Mouse (Mus musculus) hindbrain, embryonic 12.5 days (tissue): ENCODE measurements around the gene Shd. TPM values are rescaled to one million over a fixed set of nuclear protein-coding genes. Genes with fewer than 3 reads are reported as not detected.
A peak's percentile ranks its signal among the peaks of the same experiment; 100 is the strongest.

Experiments used
- ATAC-seq: fragments of 200-750 bp; cut with Nextera tagmentation; 2 replicates; pipeline ENCODE4 v1.8.0; 2017; ENCODE audit warnings: moderate TSS enrichment; ENCODE audit not compliant: low FRiP score
- H3K27ac ChIP-seq: fragments of 300-500 bp; sonication (generic); 2 replicates; pipeline ENCODE4 v1.5.1; 2016; ENCODE audit warnings: mild to moderate bottlenecking
- H3K27me3 ChIP-seq: fragments of 300-500 bp; sonication (generic); 2 replicates; pipeline ENCODE4 v1.6.1; 2016; ENCODE audit warnings: mild to moderate bottlenecking
- H3K36me3 ChIP-seq: fragments of 300-500 bp; sonication (generic); 2 replicates; pipeline ENCODE4 v1.6.1; 2016; ENCODE audit warnings: mild to moderate bottlenecking
- H3K4me1 ChIP-seq: fragments of 300-500 bp; sonication (generic); 2 replicates; pipeline ENCODE4 v1.6.1; 2016
- H3K4me2 ChIP-seq: fragments of 300-500 bp; sonication (generic); replicated peaks from 2 replicates; pipeline ENCODE4 v1.6.1; 2016; ENCODE audit warnings: mild to moderate bottlenecking
- H3K4me3 ChIP-seq: fragments of 300-500 bp; sonication (generic); 2 replicates; pipeline ENCODE4 v1.5.1; 2016; ENCODE audit warnings: mild to moderate bottlenecking
- H3K9ac ChIP-seq: fragments of 300-500 bp; sonication (generic); 2 replicates; pipeline ENCODE4 v1.6.1; 2016; ENCODE audit warnings: mild to moderate bottlenecking, moderate library complexity
- H3K9me3 ChIP-seq: fragments of 300-500 bp; sonication (generic); replicated peaks from 2 replicates; pipeline ENCODE4 v1.6.1; 2016; ENCODE audit warnings: mild to moderate bottlenecking
- WGBS: fragments of 180-500 bp; shearing (Covaris S2); methylation state at CpG from one replicate; pipeline ENCODE4 v1.1.7; 2016; 5-methylcytosine and 5-hydroxymethylcytosine counted together
- polyA plus RNA-seq: library from polyadenylated mRNA; unstranded; fragments of >200 nt; fragmentation: Nextera tagmentation; extraction: Ambion mirVana; gene quantifications from 2 replicates; pipeline ENCODE4 v1.2.1, GENCODE M21; 2016

The Shd gene
- polyA plus RNA-seq, 1 experiment from 2014 or later: 135 TPM

- WGBS: 94% methylated on average over 7 of the region's 7 CpGs
- Histone ChIP-seq H3K27me3 (no peaks in the 10 kb centered on the region), H3K4me1 (peaks cover 21% of the 10 kb centered on the region), H3K4me3 (no peak overlapping the region), H3K27ac (no peak overlapping the region), H3K4me2 (no peak overlapping the region), H3K9ac (no peak overlapping the region), H3K9me3 (no peaks in the 10 kb centered on the region), H3K36me3 (peaks cover 42% of the 10 kb centered on the region)
- no peak for ATAC-seq
These were observed 8.6 kb upstream of the Shd start for GRCm38 (mm10) chr17:55961631-55962030.

DNA sequence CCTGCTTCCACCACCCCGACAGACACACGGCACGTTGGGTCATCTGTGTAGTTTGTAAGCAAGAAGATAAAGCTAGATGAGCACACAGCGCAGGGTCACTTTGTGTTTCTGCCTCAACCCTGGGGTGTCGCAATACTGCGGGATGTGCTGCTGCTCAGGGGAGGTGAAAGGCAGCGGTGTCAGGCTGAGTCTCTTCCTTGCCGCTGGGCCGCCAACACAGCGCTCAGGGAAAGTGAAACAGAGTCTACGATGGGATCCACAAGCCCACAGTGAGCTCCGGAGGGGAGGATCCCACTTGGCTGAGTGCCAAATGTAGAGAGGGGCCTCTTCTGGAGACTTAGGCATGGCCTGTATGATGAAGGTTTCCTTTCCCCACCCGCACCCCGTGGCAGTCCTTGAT lies 7.1 kb upstream of the Shd start:
- Histone ChIP-seq H3K4me2 (no peak overlapping the region), H3K9me3 (no peaks in the 10 kb centered on the region), H3K27ac (peak overlapping the region; percentile 23; the same call in 1 of the 2 replicates), H3K4me3 (no peak overlapping the region), H3K36me3 (peaks cover 54% of the 10 kb centered on the region), H3K27me3 (no peaks in the 10 kb centered on the region), H3K9ac (no peak overlapping the region), H3K4me1 (peaks cover 21% of the 10 kb centered on the region)
- WGBS: 82% methylated on average over 14 of the region's 14 CpGs
- no peak for ATAC-seq

DNA sequence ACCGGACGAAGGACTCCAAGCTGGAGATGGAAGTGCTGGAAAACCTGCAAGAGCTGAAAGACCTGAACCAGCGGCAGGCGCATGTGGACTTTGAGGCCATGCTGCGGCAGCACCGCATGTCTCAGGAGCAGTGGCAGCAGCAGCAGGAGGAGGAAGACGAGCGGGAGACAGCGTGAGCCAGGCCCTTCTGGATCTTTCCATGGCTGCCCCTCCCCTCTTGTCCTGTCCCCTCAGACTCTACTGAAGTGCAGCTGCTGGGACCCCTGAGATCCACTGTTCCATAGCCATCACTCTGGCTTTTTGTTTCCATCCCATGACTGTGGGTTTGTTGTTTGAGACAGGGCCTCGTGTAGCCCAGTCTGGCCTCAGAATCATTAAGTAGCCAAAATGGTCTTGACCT lies 5.8 kb upstream of the Shd start:
- WGBS: 92% methylated on average over 10 of the region's 10 CpGs

DNA sequence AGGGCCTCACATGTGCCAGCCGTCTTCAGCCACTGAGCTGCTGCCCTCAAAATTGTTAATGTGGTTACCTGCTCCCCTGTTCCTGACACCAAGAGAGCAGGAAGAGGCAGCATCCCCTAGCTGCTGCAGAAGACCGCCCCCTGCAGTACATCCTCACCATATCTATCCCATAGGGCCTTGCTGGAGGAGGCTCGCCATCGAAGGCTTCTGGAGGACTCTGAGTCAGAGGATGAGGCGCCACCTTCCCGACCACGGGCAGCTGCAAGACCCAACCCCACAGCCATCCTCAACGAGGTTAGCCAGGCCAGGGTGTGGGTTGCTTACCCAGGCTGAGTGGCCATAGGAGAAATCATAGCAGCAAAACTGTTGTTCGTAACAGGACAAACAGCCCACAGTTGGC lies 5.3 kb upstream of the Shd start:
- no peaks in the 10 kb centered on the region for H3K9me3 ChIP-seq
- no peak overlapping the region for H3K4me2 ChIP-seq
- no peaks in the 10 kb centered on the region for H3K27me3 ChIP-seq
- no peak overlapping the region for H3K9ac ChIP-seq
- 87% methylated on average over 9 of the region's 9 CpGs for WGBS
- H3K27ac ChIP-seq: no peak overlapping the region
- no peak for ATAC-seq
- H3K4me1 ChIP-seq: peaks cover 32% of the 10 kb centered on the region
- H3K36me3 ChIP-seq: peaks cover 54% of the 10 kb centered on the region
- H3K4me3 ChIP-seq: no peak overlapping the region

More for the DNA sequence above, 5.8 kb upstream of the Shd start:
- Histone ChIP-seq H3K36me3 (peaks cover 54% of the 10 kb centered on the region), H3K27me3 (no peaks in the 10 kb centered on the region), H3K4me1 (peaks cover 30% of the 10 kb centered on the region), H3K4me2 (no peak overlapping the region), H3K9ac (no peak overlapping the region), H3K9me3 (no peaks in the 10 kb centered on the region), H3K4me3 (no peak overlapping the region), H3K27ac (no peak overlapping the region)
- no peak for ATAC-seq

DNA sequence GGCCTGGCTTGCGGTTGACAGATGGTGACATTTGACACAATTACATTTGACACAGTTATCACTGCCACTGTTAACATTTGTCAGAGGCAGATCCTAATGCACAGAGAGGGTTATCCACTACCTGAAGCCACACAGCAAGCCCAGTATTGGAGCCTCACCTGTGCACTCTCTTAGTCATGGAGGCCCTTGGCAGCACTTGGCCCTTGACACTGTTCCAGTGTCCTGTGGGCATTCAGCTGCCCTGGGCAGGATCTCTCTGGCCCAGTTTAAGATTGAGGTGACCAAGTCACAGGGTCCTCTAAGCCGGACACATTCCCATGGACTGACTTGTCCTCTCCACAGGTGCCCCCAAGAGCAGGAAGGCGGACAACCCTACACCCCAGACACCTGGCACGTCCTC lies 3.1 kb upstream of the Shd start:
- Histone ChIP-seq H3K4me2 (no peak overlapping the region), H3K27me3 (no peaks in the 10 kb centered on the region), H3K9me3 (no peaks in the 10 kb centered on the region), H3K9ac (no peak overlapping the region), H3K4me1 (peaks cover 44% of the 10 kb centered on the region), H3K4me3 (no peak overlapping the region), H3K27ac (no peak overlapping the region), H3K36me3 (peaks cover 40% of the 10 kb centered on the region)
- no peak for ATAC-seq
- WGBS: 92% methylated on average over 4 of the region's 4 CpGs

- Histone ChIP-seq H3K4me3 (no peak overlapping the region), H3K9me3 (no peaks in the 10 kb centered on the region), H3K36me3 (peaks cover 45% of the 10 kb centered on the region), H3K4me1 (peaks cover 52% of the 10 kb centered on the region), H3K27ac (peak overlapping the region; percentile 93), H3K9ac (peak overlapping the region; percentile 1; the same call in 1 of the 2 replicates), H3K27me3 (no peaks in the 10 kb centered on the region), H3K4me2 (no peak overlapping the region)
- ATAC-seq: peak; percentile 1; the same call in 1 of the 2 replicates
- WGBS: 49% methylated on average over 7 of the region's 7 CpGs
These were observed 2.1 kb upstream of the Shd start for GRCm38 (mm10) chr17:55968210-55968609.

GRCm38 (mm10) chr17:55969560-55969959 lies 707 bp upstream of the Shd start:
- 25% methylated on average over 14 of the region's 14 CpGs for WGBS
- peak; percentile 79 for ATAC-seq
- H3K9me3 ChIP-seq: no peaks in the 10 kb centered on the region
- peak overlapping the region; percentile 77 for H3K4me2 ChIP-seq
- peak overlapping the region; percentile 93 for H3K27ac ChIP-seq
- peak overlapping the region; percentile 59 for H3K4me3 ChIP-seq
- H3K4me1 ChIP-seq: peaks cover 51% of the 10 kb centered on the region
- H3K27me3 ChIP-seq: no peaks in the 10 kb centered on the region
- peaks cover 51% of the 10 kb centered on the region for H3K36me3 ChIP-seq
- peak overlapping the region; percentile 80; the same call in 1 of the 2 replicates for H3K9ac ChIP-seq

GRCm38 (mm10) chr17:55971453-55971852 lies 1.2 kb downstream of the Shd start:
- no peaks in the 10 kb centered on the region for H3K27me3 ChIP-seq
- ATAC-seq: no peak
- peak overlapping the region; percentile 77 for H3K4me2 ChIP-seq
- H3K4me1 ChIP-seq: peaks cover 57% of the 10 kb centered on the region
- H3K4me3 ChIP-seq: peak overlapping the region; percentile 59
- H3K9ac ChIP-seq: peak overlapping the region; percentile 80
- H3K27ac ChIP-seq: peak overlapping the region; percentile 93; the same call in 1 of the 2 replicates
- 20% methylated on average over 22 of the region's 22 CpGs for WGBS
- H3K9me3 ChIP-seq: no peaks in the 10 kb centered on the region
- peaks cover 44% of the 10 kb centered on the region for H3K36me3 ChIP-seq

DNA sequence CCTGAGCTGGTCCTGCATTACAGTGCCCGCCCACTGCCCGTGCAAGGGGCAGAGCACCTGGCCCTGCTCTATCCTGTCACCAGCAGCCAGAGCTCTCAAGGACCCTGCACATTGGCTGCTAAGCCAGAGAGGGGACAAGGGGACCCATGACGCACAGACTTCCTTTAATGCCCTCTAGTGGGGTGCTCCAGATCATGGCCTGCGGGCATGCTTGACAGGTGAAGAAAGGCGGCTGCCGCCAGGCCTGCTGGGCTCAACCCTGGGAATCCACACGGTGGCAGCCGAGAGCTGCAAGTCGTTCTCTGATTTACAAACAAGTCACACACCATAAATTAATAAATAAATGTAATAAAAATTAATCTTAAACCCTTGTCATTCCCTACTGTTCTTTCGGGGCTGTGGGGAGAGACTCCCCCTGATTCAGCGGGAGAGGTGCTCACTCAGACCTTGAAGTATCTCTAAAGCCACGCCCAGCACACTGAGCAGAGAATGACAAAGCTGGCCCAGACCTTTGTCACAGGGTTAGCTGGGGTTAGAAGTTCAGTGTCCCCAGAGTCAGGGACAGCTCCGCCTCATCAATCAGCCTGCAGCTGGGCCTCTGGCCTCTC lies 6.1 kb downstream of the Shd start:
- WGBS: 15% methylated on average over 13 of the region's 13 CpGs
- Histone ChIP-seq H3K27ac (peak overlapping the region; percentile 71), H3K27me3 (no peaks in the 10 kb centered on the region), H3K9me3 (no peaks in the 10 kb centered on the region), H3K4me3 (no peak overlapping the region), H3K4me1 (peaks cover 29% of the 10 kb centered on the region), H3K9ac (peak overlapping the region; percentile 39), H3K36me3 (peaks cover 30% of the 10 kb centered on the region), H3K4me2 (no peak overlapping the region)
- ATAC-seq: peak; percentile 72

- H3K27ac ChIP-seq: peak overlapping the region; percentile 71; the same call in 1 of the 2 replicates
- H3K36me3 ChIP-seq: peaks cover 30% of the 10 kb centered on the region
- H3K4me2 ChIP-seq: no peak overlapping the region
- H3K9me3 ChIP-seq: no peaks in the 10 kb centered on the region
- H3K4me3 ChIP-seq: no peak overlapping the region
- ATAC-seq: 0 out of 2 replicates have a peak, but pooled peaks have one; percentile 3
- no peak overlapping the region for H3K9ac ChIP-seq
- peaks cover 21% of the 10 kb centered on the region for H3K4me1 ChIP-seq
- WGBS: 50% methylated on average over 3 of the region's 3 CpGs
- no peaks in the 10 kb centered on the region for H3K27me3 ChIP-seq
These were observed 7.0 kb downstream of the Shd start for GRCm38 (mm10) chr17:55977301-55977700.

DNA sequence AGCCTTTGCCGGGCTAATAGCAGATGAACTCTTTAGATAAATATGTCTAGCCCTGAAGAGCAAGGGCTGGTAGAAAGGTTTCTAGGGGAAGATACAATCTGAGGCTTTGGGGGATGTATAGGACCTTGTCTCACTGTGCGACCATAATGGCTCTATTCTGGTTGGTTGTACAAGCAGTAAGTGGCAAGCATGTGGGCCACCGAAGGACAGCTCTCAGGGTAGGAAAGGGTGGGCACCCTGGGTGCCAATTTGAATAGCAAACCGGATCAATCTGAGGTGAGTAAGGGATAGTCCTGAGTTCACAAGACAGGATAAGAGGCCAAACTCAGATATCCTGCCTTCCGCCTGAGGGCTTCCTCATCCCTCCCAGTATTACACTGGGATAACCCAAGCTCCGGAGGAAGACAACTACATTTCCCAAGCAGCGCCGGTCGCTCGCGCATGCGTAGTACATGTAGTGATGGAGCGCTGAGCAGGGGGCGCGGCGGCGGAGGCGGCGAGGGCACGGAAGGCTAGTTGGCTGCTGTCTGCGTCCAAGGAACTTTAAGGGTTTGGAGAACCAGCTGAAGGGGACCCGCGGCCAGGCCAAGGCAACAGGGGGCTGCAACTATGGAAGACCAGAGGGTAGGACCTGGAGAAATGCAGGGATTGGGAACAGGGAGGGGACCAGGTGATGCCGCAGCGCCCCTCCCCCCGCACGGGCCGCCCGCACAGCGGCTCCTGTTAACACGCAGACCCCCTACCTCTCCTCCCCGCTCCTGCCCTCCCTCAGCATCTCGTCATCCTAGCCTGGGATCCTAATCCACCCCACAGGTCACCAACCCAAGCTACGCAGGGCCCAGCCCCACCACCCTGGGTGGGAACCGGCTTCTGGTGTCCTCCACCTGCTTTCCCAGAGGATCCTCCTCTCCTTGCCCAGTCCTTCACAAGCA lies 16.0 kb downstream of the Shd start, which contains the start of gene Fsd1:
Gene Fsd1 (plus strand): TSS at position 480 of the 932 bp plus-strand sequence.
- peak within 1 kb of the TSS; percentile 66; the same call in 1 of the 2 replicates for H3K27ac ChIP-seq
- peak within 1 kb of the TSS; percentile 77 for H3K4me3 ChIP-seq
- no peaks in the 10 kb centered on the region for H3K9me3 ChIP-seq
- H3K36me3 ChIP-seq: peaks cover 14% of the 10 kb centered on the region
- H3K9ac ChIP-seq: peak within 1 kb of the TSS; percentile 82
- WGBS: 11% methylated on average over 35 of the region's 35 CpGs
- no peaks in the 10 kb centered on the region for H3K27me3 ChIP-seq
- H3K4me2 ChIP-seq: peak within 1 kb of the TSS; percentile 84
- H3K4me1 ChIP-seq: peaks cover 11% of the 10 kb centered on the region
- peak; percentile 85 for ATAC-seq

GRCm38 (mm10) chr17:55990278-55990898 lies 20.1 kb downstream of the Shd start:
- peaks cover 36% of the 10 kb centered on the region for H3K36me3 ChIP-seq
- H3K4me2 ChIP-seq: no peak overlapping the region
- no peak overlapping the region for H3K4me3 ChIP-seq
- no peaks in the 10 kb centered on the region for H3K9me3 ChIP-seq
- peaks cover 11% of the 10 kb centered on the region for H3K4me1 ChIP-seq
- H3K27me3 ChIP-seq: no peaks in the 10 kb centered on the region
- H3K27ac ChIP-seq: no peak overlapping the region
- whole genome bisulfite sequencing: 90% methylated on average over 8 of the region's 8 CpGs
- no peak for ATAC-seq
- no peak overlapping the region for H3K9ac ChIP-seq
